Mouse (Mus musculus) urinary bladder, postnatal 25 days (tissue): ENCODE results near the gene Gm14743.
"Not testable (repeated sequence)": the region's sequence is repeated elsewhere in the genome, so short reads cannot be mapped to it uniquely, and the experiment has no call there.

ENCODE experiments used
- DNase-seq: peaks from one replicate; pipeline ENCODE4 v3.0.0; 2022; ENCODE audit warnings: low spot score

The Gm14743 gene

DNA sequence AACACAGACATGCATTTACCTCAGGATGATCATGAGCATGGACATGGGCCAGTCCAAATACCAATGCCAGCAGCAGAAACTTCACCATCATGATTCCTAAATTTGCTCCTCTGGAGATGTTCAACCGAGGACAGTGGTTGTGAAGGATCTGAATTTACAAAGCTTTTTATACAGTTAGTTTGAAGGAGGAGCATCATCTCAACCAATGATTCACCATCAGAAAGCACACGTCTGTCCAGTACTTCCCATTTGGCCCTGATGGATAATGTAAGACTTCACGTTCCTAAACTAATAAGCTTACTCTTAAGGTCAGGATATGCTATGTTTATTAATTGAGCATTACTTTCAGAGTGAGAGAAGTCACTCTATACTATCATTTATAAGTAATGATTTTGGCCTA lies at the start of gene Gm14743:
Gene Gm14743, minus strand, starts transcription at position 101 of the 400 bp plus-strand sequence.
- DNase-seq = not testable (repeated sequence)

- no peak for DNase-seq
Observed at GRCm38 (mm10) chrX:78202829-78203228, 42.9 kb downstream of the Gm14743 start.

GRCm38 (mm10) chrX:78202220-78202619 lies 43.5 kb downstream of the Gm14743 start:
- not testable (repeated sequence) for DNase-seq
